Mouse (Mus musculus) spleen, adult 18-20 months (tissue): ENCODE results near the gene Nisch.

Source experiments
- DNase-seq, 2 experiments: peaks; one replicate each; pipeline ENCODE4 v3.0.0; 2022; ENCODE audit warnings: mixed read lengths in 2 of 2

The Nisch gene

GRCm38 (mm10) chr14:31216846-31217245 is at the start of gene Nisch:
Nisch (minus strand) TSS chr14:31216946.
- no peak for DNase-seq

- DNase-seq: no peak
Observed at GRCm38 (mm10) chr14:31260932-31261331, 44.2 kb upstream of the Nisch start.

- no peak for DNase-seq
Observed at GRCm38 (mm10) chr14:31260374-31260773, 43.6 kb upstream of the Nisch start.

GRCm38 (mm10) chr14:31258476-31259050 is 41.8 kb upstream of the Nisch start:
- DNase-seq: no peak

GRCm38 (mm10) chr14:31252091-31252490 is 35.3 kb upstream of the Nisch start:
- no peak for DNase-seq

- DNase-seq: no peak
Observed at GRCm38 (mm10) chr14:31251626-31252025, 34.9 kb upstream of the Nisch start.

GRCm38 (mm10) chr14:31251084-31251604 is 34.4 kb upstream of the Nisch start, which contains the start of the genes Phf7 and Bap1:
Phf7 (minus strand) TSS chr14:31251317.
Bap1 (plus strand) TSS chr14:31251450.
- DNase-seq: peak; percentile 91 to 97

- DNase-seq: no peak
Observed at GRCm38 (mm10) chr14:31250222-31251083, 33.7 kb upstream of the Nisch start.

- DNase-seq: no peak
Observed at GRCm38 (mm10) chr14:31248396-31248795, 31.6 kb upstream of the Nisch start.

- DNase-seq: no peak
Observed at GRCm38 (mm10) chr14:31245946-31246345, 29.2 kb upstream of the Nisch start.

GRCm38 (mm10) chr14:31244777-31245176 is 28.0 kb upstream of the Nisch start:
- DNase-seq: no peak

- DNase-seq: no peak
Observed at GRCm38 (mm10) chr14:31240528-31240927, 23.8 kb upstream of the Nisch start.

GRCm38 (mm10) chr14:31237101-31237882 is 20.5 kb upstream of the Nisch start:
- no peak for DNase-seq

- DNase-seq: peak; percentile 34 to 77
Observed at GRCm38 (mm10) chr14:31233996-31234591, 17.3 kb upstream of the Nisch start.

GRCm38 (mm10) chr14:31233070-31233995 is 16.6 kb upstream of the Nisch start:
- DNase-seq: no peak

- no peak for DNase-seq
Observed at GRCm38 (mm10) chr14:31232404-31233069, 15.8 kb upstream of the Nisch start.

- no peak for DNase-seq
Observed at GRCm38 (mm10) chr14:31230442-31230841, 13.7 kb upstream of the Nisch start.

GRCm38 (mm10) chr14:31228234-31228633 is 11.5 kb upstream of the Nisch start:
- DNase-seq: peak; percentile 38 to 45

GRCm38 (mm10) chr14:31226978-31227377 is 10.2 kb upstream of the Nisch start:
- DNase-seq: peak in 1 of 2 experiments; percentile 29

- peak; percentile 40 to 50 for DNase-seq
Observed at GRCm38 (mm10) chr14:31217666-31218065, 920 bp upstream of the Nisch start, which contains the start of gene Sema3g. Sema3g (plus strand) TSS chr14:31217860.
